Mouse (Mus musculus): ENCODE measurements around the gene Fggy. TPM values are rescaled to one million over a fixed set of nuclear protein-coding genes. Genes with fewer than 3 reads are reported as not detected.
A peak's percentile ranks its signal among the peaks of the same experiment; 100 is the strongest.

Gene Fggy
- 10 to 100 TPM; 17.5 to 25.4 (median 19.4) TPM for total RNA-seq (2022)

DNA sequence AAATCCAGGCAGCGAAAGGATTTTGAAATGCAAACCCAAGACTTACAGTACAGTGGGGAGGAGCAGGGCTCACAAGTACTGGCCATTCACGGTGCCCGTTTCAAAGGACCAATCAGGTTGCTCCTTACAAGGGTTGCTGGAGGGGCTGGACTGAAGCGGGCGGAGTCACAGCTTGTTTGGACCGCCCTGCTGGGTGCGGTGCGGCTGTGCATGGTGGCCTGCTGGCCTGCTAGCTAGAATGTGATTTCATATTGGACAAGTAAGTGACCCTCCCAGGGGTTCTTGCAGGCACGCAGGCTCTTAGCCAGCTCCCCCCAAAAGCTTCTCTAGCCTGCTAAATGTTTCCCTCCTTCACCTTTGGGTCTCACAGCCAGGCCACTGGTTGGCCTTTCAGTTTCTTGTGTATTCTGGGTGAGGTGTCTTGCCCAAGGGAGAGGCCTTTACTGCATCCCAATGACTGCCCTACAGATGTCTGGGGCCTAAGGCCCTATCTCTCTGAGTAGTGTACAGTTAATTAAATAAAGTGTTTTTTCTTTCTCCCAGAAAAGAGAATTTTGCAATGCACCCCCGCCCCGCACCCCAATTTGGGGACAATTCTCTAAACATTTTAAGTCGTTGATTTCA is at the start of gene Fggy:
Fggy (plus strand) TSS at position 175 of the 624 bp plus-strand sequence.
- peak; percentile 96 to 99 for DNase-seq (ENCODE audit: low spot score in 2 of 2)

DNA sequence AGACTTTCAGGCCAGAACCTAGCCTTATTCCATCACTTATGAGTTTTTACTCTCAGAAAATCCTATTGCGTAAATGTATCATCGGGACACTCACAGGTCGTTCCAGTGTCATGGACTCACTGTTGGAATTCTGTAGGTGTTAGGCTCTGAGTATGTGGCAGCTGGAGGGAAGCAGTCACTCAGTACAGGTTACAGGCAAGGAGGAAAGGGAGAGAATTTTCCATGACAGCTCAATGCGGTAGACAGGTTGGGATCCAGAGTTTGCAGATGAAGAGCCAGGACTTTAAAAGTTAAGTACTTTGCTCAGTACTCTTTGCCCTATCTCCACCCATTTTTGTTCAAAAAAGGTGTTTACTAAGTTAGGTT is 49.4 kb upstream of the Fggy start:
- DNase-seq (ENCODE audit: low spot score in 2 of 2) = no peak

DNA sequence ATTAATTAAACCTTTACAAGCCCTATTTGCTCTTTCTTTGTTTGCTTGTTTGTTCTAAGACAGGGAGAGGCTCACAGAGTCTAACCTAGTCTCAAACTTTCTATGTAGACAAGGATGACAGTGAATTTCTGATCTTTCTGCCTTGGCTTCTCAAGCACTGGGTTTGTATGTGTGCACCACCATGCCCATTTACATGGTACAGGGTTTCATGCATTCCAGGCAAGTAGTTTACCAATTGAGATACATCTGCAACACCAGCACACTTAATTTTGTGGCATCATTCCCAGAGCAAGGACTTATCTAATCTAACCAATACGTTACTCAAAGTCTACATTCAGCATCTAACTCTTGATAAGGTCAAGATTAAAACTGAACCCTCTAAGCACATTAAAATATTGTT is 38.9 kb upstream of the Fggy start:
- no peak for DNase-seq (ENCODE audit: low spot score in 2 of 2)

DNA sequence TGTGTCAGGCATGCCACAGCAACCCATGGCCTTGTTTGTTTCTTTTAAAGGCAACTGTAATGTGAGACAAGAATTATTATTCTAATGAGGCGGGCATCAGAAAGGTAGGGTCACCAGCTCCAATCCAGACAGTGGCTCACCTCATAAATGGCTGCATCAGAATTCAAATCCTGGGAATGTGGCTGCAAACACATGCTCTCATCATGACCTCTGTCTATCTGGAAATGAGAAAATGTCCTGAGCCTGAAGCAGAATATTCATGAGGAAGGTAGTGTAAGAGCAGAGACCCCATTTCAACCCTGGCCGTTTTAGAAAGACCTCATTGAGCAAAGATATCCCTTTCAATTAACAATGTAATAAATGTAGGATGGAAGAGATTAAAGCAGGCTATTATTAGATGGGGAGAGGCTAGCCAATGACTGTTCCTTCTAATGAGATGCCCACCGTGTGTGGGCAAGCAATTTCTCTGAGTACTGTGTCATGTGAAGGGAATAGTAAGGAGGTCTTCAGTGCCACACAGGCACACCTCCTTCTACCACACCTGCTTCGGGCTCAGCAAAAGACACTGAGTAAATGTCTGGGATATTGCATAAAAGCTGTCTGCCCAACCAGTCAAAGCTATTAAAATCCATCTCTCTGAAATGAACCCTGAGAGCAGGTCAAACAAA is 37.2 kb upstream of the Fggy start:
- DNase-seq (ENCODE audit: low spot score in 2 of 2) = no peak

DNA sequence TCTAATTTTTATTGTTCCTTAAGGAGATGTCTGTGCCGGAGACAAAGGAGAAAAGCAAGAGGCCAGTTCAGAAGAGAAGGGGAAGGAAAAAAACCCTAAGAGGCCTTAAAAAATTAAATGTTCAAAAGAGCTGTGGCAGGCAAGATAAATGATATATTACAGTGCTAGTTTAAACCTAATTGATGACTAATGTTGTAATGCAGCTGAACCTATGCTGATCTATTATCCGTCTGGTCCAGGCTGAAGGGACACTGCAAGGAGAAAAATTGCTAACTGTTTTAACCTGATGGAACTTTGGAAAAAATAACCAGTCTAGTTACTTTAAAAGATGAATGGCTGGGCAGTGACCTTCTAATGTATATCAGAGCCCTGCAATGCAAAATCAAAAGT is 36.7 kb upstream of the Fggy start:
- DNase-seq (ENCODE audit: low spot score in 2 of 2) = no peak

DNA sequence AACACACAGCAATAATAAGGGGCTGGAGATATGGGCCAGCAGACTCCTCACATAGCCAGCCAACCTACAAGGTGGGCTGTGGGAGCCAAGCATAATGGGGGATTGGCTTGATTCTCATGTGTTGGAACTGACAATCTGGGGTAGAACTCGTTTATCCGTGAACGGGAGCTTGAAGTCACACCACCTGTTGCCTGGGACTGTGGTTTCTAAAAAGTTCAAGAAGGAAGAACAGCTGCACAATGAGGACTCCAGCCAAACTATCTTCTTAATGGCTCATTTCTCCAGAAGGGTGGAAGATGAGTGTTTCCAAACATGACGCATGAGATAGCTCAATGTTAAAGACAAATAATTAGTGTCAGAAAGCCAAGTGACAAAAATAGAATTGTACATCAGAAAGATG is 30.7 kb upstream of the Fggy start:
- DNase-seq (ENCODE audit: low spot score in 2 of 2) = no peak

- DNase-seq (ENCODE audit: low spot score in 2 of 2) = no peak
Observed at GRCm38 (mm10) chr4:95530757-95531156, 26.6 kb upstream of the Fggy start.

DNA sequence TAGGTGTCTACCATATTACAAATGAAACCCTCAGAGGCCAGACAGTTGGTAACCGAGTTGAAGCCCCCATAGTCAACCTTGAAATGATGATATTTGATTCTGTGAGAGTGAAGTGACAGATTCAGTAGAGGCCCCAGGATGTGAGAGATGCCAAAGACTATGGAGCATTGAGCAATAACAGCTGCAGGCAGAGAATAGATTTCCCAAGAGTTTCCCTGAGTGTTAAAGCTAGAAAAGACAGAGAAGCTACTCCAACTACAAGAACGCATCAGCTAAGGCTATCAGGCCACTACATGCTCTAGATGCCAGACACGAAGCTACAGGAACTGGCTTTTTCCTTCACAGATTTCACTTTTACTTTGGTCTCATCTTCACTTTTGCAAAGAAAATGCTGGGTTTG is 23.4 kb upstream of the Fggy start:
- no peak for DNase-seq (ENCODE audit: low spot score in 2 of 2)

GRCm38 (mm10) chr4:95541382-95542038 is 15.8 kb upstream of the Fggy start:
- no peak for DNase-seq (ENCODE audit: low spot score in 2 of 2)

GRCm38 (mm10) chr4:95542039-95542790 is 15.1 kb upstream of the Fggy start:
- DNase-seq (ENCODE audit: low spot score in 2 of 2) = no peak

- no peak for DNase-seq (ENCODE audit: low spot score in 2 of 2)
Observed at GRCm38 (mm10) chr4:95543529-95543928, 13.8 kb upstream of the Fggy start.

- DNase-seq (ENCODE audit: low spot score in 2 of 2) = no peak
Observed at GRCm38 (mm10) chr4:95556663-95557332, 509 bp upstream of the Fggy start.

DNA sequence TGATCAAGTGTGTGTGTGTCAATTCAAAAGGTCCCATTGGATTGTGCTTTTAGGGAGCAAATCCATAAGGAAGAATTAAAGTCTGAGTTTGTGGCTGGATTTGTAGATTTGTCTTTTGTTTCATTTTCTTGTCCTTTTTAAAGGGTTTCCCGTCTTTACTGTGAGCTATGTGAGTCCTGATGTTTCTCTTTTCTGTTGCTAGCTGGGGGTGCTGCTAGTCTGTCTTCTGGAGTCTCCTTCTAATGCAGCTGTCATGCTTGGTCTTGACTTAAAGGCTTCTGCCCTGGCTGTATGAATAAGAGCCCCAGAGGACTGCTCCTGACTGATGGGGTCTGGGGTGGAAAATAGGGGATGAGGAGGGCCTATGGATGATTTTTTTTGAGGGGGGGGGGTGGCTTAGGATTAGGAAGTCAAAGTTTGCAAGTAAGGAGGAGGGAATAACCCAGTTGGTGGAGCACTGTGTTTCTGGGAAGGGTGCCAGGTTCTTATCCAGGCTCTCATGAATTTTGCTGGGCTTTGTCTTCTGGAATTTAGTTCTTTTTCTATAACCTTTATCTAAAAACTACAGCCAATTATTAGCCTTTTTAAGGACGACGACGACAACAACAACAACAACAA is 1.1 kb downstream of the Fggy start:
- DNase-seq (ENCODE audit: low spot score in 2 of 2) = no peak

DNA sequence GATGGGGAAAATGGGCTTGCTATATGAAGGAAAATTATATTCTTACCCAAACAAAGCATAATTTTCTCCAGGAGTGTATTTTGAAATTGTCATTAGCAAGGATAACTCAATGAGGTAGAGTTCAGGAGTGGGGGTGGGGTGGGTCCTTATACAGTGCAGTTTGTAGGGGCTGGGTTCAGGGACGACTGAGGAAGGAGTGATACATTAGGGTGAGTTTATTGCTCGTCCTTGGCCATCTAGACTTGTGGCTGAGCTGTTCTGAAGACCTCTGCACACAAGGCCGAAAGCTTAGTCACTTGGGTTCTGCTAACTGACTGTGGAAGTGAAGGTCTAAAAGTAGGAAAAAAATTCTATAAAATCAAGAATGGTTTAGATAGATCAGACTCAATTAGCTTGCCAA is 14.3 kb downstream of the Fggy start:
- DNase-seq (ENCODE audit: low spot score in 2 of 2) = no peak

GRCm38 (mm10) chr4:95573704-95574103 is 16.4 kb downstream of the Fggy start:
- no peak for DNase-seq (ENCODE audit: low spot score in 2 of 2)

- DNase-seq (ENCODE audit: low spot score in 2 of 2) = no peak
Observed at GRCm38 (mm10) chr4:95575411-95575911, 18.2 kb downstream of the Fggy start.

GRCm38 (mm10) chr4:95579183-95579582 is 21.9 kb downstream of the Fggy start:
- DNase-seq (ENCODE audit: low spot score in 2 of 2) = no peak

- DNase-seq (ENCODE audit: low spot score in 2 of 2) = no peak
Observed at GRCm38 (mm10) chr4:95584107-95584762, 26.9 kb downstream of the Fggy start.

DNA sequence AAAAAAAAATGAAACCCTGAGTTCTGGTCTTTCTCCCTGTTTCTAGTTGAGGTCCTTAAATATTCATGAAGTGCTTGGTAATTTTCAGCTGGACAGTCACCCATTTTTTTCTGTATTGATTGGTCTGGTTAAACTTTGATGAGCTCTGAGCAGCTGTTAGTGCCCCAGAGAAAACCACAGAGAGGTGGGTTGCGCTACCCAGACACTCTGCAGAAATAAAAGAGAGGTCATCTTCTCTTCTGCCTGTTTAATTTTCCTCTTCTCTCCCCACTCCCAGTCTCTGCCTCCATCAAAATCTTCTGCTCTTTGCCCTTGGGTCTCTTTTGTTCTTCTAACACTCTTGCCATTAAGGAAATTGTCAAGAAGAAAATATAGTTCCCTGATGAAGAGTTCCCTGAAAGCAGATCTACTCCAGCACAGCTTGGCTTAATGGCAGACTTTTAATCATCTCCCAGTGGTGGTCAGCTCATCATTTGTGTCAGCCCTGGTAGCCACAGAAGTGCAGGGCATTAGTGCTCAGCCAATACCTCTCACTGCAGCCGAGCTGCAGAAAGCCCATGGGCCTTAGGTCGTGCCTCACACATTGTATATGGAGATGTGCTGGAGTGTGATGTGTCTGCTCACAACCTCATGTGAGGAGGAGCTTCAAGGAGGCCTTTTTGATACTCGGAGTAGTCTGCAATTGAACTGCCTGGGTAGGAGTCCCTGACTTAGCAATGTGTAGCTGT is 29.1 kb downstream of the Fggy start:
- no peak for DNase-seq (ENCODE audit: low spot score in 2 of 2)

Measured in left cerebral cortex, adult 8-10 months (tissue).